Mouse (Mus musculus) cerebellum, adult 2 months (tissue): ENCODE data around the gene U2af2. TPM values are rescaled to one million over a fixed set of nuclear protein-coding genes. Genes with fewer than 3 reads are reported as not detected.

Experiments used
- DNase-seq, 2 experiments: peaks; one replicate each; pipeline ENCODE4 v3.0.0; 2021
- H3K27ac ChIP-seq: fragments of 200-500 bp; 2 replicates; pipeline ENCODE4 v1.5.1; 2012; ENCODE audit warnings: low read length, control low read depth, inconsistent platforms; ENCODE audit not compliant: insufficient read depth
- H3K27me3 ChIP-seq: fragments of 200-500 bp; 2 replicates; pipeline ENCODE4 v1.6.1; 2012; ENCODE audit warnings: inconsistent platforms, mild to moderate bottlenecking, low read length, moderate library complexity; ENCODE audit not compliant: control insufficient read depth, insufficient read depth
- H3K4me1 ChIP-seq: fragments of 200-500 bp; 2 replicates; pipeline ENCODE4 v1.6.1; 2011; ENCODE audit warnings: low read length; ENCODE audit not compliant: control insufficient read depth, insufficient read depth
- H3K4me3 ChIP-seq: fragments of 200-500 bp; replicated peaks from 2 replicates; pipeline ENCODE3; 2011; ENCODE audit warnings: mild to moderate bottlenecking, low read depth, low read length, control low read depth; ENCODE audit not compliant: insufficient read depth
- CTCF ChIP-seq: fragments of 200-500 bp; IDR thresholded peaks from 2 replicates; pipeline ENCODE4 v1.5.1; 2011; ENCODE audit warnings: low read depth, mild to moderate bottlenecking, control low read depth, low read length, moderate library complexity, borderline replicate concordance; ENCODE audit not compliant: insufficient read depth
- POLR2A ChIP-seq: fragments of 200-500 bp; IDR thresholded peaks from 2 replicates; pipeline ENCODE4 v1.6.1; 2011; ENCODE audit warnings: low read length, control low read depth, borderline replicate concordance; ENCODE audit not compliant: insufficient read depth
- WGBS: fragments of 180-500 bp; shearing (Covaris S2); methylation state at CpG from one replicate; pipeline ENCODE4 v1.1.7; 2018; 5-methylcytosine and 5-hydroxymethylcytosine counted together
- polyA plus RNA-seq: library from polyadenylated mRNA; depleted of rRNA; stranded (reverse); fragments of >200 nt; gene quantifications from 2 replicates; pipeline ENCODE4 v1.2.3, GENCODE M21; 2012

U2af2 gene
- polyA plus RNA-seq, 1 experiment = 196 TPM

DNA sequence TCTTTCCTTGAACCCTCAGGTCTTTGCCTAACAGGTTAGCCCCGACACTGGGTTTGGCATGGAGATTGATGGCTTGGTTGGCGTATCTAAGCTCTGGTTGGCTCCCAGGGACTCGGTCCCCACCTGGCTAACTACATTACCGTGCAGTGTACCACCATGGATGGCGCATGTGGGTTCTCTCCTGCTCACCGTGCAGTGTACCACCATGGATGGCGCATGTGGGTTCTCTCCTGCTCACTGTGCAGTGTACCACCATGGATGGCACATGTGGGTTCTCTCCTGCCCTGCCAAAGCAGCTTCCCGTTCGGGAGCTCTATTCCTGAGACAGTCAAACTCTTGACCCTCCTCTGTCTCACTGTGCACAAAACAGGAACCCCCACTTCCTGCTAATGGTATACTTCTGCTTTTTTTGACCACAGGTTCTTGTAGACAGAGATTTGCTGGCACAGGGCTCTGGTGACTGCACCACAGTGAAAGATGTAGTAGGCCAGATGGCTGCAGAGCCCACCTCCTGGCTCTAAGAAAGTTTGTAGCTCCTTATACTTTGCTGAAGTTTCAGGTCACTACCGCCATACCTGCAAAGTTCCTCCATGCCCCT is 39.2 kb downstream of the U2af2 start:
- WGBS = 90% methylated on average over 10 of the region's 10 CpGs
- DNase-seq = no peak
- Histone ChIP-seq H3K27me3 (no peaks in the 10 kb centered on the region), H3K27ac (no peak overlapping the region), H3K4me1 (no peaks in the 10 kb centered on the region), H3K4me3 (no peak overlapping the region)
- TF ChIP-seq CTCF (no peak), POLR2A (no peak)

- no peak overlapping the region for H3K27ac ChIP-seq
- no peak overlapping the region for H3K4me3 ChIP-seq
- no peaks in the 10 kb centered on the region for H3K4me1 ChIP-seq
- no peak for DNase-seq
- H3K27me3 ChIP-seq = no peaks in the 10 kb centered on the region
- 90% methylated on average over 2 of the region's 2 CpGs for WGBS
- TF ChIP-seq POLR2A = no peak
- TF ChIP-seq CTCF = no peak
These were observed 40.6 kb downstream of the U2af2 start for GRCm38 (mm10) chr7:5102564-5102963.

GRCm38 (mm10) chr7:5108272-5108671 is 46.3 kb downstream of the U2af2 start:
- Histone ChIP-seq H3K4me1 (no peaks in the 10 kb centered on the region), H3K27me3 (no peaks in the 10 kb centered on the region), H3K4me3 (no peak overlapping the region), H3K27ac (no peak overlapping the region)
- no peak for DNase-seq
- no peak for TF ChIP-seq POLR2A
- no peak for TF ChIP-seq CTCF
- WGBS = 75% methylated on average over 4 of the region's 4 CpGs

GRCm38 (mm10) chr7:5109301-5109700 is 47.4 kb downstream of the U2af2 start:
- WGBS = 81% methylated on average over 8 of the region's 8 CpGs
- Histone ChIP-seq H3K4me3 (no peak overlapping the region), H3K4me1 (no peaks in the 10 kb centered on the region), H3K27me3 (no peaks in the 10 kb centered on the region), H3K27ac (no peak overlapping the region)
- TF ChIP-seq CTCF (no peak), POLR2A (no peak)
- no peak for DNase-seq

- Histone ChIP-seq H3K4me3 (no peak overlapping the region), H3K27me3 (no peaks in the 10 kb centered on the region), H3K4me1 (no peaks in the 10 kb centered on the region), H3K27ac (no peak overlapping the region)
- no peak for DNase-seq
- TF ChIP-seq POLR2A (no peak), CTCF (no peak)
- 10% methylated on average over 3 of the region's 3 CpGs for WGBS
These were observed 50.8 kb downstream of the U2af2 start for GRCm38 (mm10) chr7:5112701-5113100.

DNA sequence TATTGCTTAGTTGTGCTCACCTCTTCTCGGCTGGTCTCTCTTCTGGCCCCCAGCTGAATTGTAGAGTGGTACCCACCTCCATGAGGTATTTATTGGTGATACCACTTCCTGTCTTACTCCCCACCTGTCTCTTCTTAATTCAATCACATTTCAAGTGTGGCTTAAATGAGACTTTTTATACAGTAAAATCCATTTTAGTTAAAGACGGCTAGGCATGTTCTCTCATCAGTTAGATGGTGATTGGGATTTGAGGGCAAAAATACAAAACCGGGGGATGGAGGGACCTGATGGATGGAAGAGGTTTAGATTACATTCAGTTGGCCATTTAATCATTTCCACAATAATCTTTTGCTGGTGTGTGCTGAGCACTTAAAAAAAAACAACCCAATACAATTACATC is 54.9 kb downstream of the U2af2 start, which contains the start of gene Rfpl4:
Gene Rfpl4, minus strand, starts transcription at position 101 of the 400 bp plus-strand sequence.
- no peaks in the 10 kb centered on the region for H3K4me1 ChIP-seq
- TF ChIP-seq CTCF (no peak), POLR2A (no peak)

DNA sequence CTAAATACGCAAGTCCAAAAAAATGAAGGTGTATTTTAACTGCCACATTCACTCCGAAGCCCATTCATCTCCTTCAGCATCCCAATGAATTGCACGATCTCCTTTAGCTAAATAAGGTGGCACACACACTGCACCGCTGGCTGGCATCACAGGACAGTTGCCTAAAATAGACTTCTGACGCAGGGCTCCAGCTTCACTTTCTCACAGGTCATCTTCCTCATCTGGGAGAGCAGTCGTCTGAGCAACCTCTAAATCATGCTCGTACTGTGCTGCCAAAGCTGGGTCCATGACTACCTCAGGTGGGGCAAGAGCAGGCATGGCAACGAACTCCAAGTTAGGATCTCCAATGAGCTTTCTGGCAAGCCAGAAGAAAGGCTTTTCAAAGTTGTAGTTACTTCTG is 63.1 kb downstream of the U2af2 start:
- TF ChIP-seq CTCF (no peak), POLR2A (no peak)
- Histone ChIP-seq H3K27me3 (no peaks in the 10 kb centered on the region), H3K4me3 (no peak overlapping the region), H3K4me1 (no peaks in the 10 kb centered on the region), H3K27ac (no peak overlapping the region)
- no peak for DNase-seq
- 87% methylated on average over 8 of the region's 8 CpGs for WGBS

More for the DNA sequence above, 54.9 kb downstream of the U2af2 start, which contains the start of gene Rfpl4:
- Histone ChIP-seq H3K4me3 (no peak within 1 kb of the TSS), H3K27ac (no peak within 1 kb of the TSS), H3K27me3 (no peaks in the 10 kb centered on the region)
- DNase-seq = no peak
- 87% methylated on average over 3 of the region's 3 CpGs for WGBS
